Mouse (Mus musculus): ENCODE results near the gene Sgms1. TPM values are rescaled to one million over a fixed set of nuclear protein-coding genes. Genes with fewer than 3 reads are reported as not detected.

Gene Sgms1
- total RNA-seq, 1 experiment from 2014 or later = 87.0 TPM

DNA sequence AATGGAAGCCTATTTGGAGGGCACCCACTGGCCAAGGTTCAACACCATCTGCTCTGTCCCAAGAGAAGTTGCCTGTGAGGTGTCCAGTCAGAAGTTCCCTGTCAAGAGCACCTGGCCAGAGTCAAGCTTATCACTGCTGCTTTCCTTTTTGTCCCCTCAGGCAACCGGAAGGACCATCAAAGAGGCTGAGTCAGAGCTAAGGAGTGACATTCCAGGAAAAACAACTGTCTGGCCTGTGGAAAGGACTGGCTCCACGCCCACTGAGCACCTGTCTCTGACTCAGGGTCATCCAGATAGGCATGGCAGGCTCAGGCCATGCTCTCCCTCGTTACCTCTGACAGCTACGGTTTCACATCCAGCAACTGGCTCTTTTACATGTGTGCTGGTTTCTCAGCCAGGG lies 147.4 kb downstream of the Sgms1 start:
- no peak for DNase-seq

DNA sequence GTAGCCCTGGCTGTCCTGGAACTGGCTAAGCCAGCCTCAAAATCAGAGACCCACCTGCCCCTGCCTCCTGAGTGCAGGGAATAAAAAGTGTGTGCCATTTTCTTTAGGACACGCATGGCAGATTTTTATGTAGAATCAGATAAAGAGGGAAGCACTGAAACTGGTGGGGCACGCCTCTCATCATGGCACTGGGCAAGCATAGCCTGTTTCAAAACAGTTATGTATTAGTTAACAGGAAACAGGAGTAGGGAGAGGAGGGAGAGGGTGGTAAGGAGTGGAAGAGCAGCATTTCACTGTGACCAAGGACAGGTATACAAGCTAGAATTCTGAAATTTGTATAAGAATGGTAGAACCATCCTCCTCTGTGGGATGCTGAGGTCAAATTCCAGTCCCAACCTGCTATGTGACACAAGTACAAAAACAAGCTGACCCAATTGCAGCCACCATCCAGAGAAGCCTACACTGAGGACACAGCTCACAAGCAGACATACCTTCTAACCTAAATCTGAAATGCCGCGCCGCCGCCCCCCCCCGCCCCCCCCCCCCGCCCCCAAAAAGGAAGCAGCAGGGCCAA lies 149.0 kb downstream of the Sgms1 start:
- DNase-seq = no peak

DNA sequence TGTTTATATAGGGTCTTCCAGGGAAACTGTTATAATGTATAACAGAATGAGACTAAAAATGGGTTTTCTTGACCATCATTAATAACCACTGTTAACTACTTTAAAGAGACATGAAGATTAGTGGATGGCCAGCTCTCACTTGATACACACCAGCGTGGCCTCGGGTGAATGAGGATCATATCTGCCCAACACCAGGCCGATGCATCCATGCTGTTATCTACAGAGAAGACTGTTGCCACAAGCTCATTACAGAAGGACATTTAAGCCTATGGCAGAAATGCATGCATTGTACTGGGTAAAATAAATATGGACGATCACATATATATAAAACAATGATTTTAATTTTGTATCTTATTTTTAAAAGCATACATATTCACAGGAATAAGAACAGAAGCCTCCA lies 149.6 kb downstream of the Sgms1 start:
- no peak for DNase-seq

DNA sequence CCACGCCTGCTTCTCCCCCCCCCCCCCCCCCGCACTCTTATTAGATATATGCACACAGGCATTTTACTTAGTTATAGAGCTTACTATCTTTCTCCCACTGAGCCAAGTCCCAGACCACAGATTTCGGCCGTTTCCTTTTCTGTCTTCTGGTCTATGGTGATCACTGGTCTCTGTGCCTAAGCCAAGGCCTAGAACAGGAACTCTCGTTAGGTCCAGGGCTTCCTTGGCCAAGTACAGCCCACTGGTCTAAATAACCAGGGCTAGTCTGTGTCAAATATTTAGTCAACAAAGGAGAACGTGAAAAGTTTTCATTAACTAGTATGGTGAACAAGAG lies 150.1 kb downstream of the Sgms1 start:
- DNase-seq = no peak

DNA sequence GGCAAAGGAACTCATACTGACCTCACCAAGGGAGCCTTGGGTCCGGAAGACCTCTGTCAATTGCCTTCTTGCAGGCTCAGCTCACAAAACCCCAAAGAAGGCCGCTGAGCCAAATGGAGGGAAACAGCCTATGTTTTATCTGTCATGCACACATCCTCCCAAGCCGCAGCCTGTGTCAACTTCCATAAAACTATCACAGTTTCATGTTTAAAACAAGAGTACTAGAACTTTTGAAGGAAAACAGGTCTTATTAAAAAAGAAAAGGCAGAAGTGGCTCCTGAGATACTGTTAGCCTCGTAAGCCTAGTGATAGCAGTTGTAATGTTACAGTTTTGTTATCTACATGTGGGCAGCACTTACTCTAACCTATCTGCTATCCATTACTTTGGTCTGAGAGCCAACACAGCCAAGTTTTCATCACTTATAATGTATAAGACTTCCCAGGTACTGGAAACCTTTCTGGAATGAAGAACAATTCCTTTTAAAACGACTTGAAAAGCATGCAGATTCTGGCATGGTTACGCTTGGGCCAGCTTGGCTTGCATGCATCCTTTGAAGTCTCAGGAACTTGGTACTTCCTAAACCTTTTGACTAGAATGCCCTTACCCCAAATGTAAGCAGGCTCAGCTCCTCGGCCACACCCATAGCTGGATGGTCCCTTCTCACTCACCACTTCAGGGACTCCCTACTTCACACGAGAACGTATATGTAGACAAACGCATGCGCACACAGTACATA lies 150.6 kb downstream of the Sgms1 start:
- no peak for DNase-seq

DNA sequence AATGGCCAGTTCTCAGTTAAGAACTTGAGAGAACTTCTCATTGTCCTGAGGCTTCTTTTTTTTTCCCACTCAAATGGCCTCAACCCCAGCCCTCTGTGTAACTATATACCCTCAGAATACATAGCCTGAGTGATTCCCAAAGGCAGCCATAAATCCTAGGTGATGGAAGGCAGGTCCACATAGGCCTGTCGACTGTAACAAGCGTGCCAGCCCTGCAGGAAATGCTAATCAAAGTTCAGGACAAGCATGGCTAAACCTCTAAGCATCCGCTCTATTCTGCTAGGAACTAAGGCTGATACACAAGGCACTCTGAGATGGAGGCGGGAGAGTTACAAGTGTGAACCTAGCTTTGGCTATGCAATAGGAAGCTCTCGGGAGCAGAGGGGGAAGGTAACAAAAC lies 151.8 kb downstream of the Sgms1 start:
- no peak for DNase-seq

DNA sequence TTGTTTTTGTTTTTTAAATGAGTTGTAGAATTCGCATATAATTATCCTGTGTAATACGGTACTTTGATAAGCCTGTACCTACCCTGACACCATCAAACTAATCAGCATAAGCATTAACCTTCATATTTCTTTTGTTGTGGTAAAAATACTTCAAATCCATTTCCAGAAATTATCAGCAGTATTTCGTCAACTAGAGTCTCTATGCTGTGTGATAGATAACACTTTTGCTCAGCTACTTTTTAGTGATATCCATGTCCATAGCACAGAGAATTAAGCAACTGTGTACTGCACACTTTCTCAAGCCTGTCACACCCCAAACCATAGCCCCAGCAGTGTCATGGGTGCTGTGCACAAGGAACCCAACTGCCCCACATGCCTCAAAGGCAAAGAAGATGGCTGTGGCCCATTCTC lies 152.3 kb downstream of the Sgms1 start:
- DNase-seq = no peak

DNA sequence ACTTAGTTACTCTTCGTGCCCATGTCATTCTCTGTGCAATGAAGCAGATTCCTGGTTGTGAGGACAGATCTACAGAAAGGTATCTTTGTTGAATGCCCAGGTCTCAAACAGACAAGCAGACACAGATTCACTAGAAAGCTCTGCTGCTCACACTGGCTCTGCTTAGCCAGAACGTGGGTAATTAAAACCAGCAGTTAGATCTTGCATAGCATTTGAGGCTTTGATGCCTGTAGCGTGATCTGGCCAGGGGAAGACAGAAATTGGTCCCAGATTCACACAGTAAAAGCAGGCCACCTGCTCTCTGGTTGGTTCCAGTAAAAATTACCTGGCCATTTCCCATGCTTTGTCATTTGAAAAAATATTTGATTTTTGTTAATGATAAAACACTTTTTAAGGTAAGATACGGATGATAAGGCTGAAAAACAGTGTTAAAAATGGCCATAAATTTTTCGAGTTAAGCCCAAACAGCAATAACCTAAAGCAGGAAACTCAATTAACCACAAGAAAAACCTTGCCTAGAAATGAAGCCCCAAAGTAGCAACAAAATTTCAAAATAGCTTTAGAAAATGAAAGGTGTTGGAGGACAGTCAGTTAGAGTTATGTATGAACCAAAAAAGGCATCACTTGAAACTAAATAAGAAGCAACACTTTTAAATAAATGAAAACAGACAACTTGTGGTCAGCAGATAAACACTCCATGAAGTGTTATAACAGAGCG lies 154.6 kb downstream of the Sgms1 start:
- DNase-seq = no peak

DNA sequence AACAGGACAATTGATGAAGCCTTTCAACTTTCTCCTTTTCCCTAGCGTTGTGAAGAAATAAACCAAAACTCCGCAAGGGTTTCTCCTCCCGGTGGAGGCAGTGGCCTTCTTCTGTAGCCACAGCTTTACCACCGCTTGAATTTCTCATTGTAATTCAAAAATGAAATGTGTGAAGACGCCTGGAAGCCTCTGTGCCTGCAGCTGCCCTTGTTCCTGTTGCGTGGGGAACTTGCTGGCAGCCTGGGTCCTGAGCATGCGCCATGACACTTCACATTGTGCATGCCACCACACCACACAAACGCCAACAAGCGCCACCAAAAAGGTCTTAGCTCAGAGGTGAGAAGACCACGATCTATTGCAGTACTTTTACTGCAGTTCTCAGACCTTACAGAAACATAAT lies 158.2 kb downstream of the Sgms1 start:
- DNase-seq = no peak

DNA sequence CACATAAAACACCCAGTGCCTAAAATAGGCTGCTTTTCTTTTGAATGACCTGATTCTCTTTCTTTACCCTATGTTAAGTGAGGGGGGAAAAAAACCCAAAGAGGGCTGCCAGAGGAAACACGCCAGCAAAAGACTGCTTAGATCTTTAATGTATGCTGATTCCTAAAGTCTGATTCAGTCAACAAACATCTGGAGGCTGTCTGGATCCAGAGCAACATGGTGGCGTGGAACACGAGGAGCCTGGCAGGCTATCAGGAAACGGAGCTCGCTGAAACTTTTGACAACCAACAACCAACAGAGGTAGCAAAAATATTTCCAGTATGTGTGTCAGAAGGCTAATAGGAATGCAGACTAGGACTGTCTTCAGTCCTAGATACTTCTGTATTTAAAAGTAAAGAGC lies 158.7 kb downstream of the Sgms1 start:
- no peak for DNase-seq

DNA sequence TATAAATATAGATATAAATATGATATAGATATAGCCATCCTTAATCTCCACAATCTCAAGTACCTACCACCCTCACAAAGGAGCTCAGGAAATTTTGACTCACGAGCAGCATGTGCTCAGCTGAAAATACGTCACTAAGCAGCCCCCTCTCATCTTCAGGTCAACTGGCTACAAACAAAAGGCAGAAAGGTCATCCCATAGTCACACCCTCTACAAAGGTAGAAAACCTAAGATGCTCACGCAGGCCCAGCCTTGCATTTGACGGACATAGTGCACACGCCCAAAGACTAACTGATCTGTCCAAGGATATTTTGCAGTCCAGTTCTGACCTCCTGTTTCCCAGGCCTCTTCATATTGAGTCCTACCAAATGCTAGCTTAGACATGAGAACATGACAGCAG lies 159.2 kb downstream of the Sgms1 start:
- no peak for DNase-seq

DNA sequence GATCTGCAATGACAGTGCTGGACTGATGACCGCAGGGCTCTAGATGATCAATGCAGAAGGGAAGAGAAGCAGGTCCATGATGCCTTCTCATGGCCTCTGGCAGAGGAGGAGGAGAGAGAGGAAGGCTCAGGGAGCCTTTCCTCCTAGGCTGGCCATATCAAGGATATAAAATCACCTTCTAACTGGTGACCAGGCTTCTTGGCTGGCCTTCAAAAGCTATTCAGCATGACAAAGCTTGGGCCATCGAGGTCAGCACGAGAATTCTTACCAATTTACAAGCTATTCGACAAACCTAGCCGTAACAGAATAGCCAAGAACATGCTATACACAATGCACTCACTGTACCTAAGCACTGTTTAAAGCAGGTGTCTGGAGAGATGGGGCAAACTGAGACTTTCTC lies 159.7 kb downstream of the Sgms1 start:
- DNase-seq = peak; percentile 44

DNA sequence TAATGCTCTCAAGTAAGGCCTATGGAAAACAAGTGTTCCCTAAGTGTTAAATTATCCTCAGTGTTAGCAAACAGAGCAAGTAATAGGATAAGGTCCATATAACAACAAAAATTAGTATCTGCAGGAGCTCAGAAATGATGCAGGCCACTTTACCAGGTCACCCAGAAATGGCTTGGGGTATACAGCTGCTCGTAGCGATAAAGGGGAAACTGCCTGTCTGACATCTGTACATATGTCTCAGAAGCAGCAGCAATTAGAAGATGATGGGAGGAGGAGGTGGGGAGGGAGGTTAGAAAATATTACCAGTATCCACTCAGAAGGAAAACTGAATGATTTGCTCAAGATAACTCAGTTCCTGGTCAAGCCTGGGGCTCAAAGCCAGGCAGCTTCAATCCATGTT lies 162.3 kb downstream of the Sgms1 start:
- DNase-seq = no peak

DNA sequence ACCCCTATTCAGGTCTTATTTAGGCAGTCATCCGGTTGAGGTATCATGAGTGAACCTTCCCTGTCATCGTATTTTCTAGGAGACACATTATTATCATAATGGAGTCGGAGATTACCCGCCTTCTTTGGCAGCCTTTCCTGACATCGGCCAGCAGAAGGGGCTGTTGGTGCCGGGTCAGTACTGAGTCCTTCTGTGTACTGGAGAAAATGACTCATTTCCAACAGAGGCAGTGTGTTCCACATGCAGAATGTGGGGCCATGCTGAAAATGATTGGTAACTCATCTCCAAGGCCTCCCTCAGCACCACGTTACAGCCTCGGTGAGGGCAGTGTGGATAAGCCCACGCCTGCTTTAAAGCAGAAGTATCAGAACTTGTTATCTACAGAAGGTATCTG lies 164.4 kb downstream of the Sgms1 start:
- peak; percentile 46 for DNase-seq

DNA sequence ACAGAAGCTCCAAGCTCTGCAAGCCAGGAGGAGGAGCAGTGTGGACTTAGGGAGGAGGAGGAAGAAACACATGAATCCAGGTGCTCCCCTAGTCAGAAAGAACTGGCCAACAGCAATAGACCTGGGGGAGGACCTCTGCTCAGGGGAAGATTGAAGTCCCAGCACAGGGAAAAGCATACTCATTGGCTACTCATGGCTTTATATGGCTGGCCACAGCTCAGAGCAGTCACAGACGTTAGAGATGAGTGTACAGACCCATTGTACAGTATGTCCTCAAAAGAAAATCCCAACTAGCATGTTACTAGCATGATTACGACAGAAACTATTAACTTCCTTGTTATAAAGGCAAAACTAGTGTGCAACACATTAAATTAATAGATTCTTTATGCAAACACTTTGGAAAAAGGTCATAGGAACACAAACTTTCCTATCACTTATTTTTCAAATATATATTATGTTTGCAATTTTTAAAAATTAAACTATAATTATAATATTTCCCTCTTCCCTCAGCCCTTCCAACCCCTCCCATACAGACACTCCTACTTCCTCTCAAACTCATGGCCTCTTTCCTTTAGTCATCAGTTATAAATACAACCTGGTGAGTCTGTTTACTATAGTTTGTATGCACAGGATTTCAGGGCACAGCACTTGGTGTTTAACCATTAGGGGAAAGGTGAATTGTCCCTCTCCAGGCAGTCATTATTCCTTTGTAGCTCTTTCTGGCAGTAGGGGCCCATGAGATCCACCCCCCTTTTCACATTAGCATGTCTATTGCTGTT lies 165.0 kb downstream of the Sgms1 start:
- DNase-seq = no peak

DNA sequence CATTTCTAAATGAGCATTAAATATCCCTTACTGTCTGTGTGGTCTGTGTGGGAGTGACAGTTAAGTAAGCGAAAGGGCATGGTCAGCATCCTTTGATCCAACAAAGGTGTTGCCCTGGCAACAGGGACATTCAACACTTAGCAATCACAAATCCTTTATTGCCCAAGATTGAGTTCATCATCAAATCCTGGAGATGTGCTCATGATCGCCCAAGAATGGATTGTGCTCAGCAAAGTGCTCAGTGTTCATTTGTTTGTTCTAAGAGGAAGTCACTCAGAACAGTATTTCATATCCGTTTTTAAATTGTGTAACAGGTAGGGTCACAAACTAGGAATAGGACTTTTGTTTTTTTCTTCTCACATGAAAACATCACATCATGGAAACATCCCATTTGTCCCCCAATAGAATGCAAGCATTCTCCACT lies 165.8 kb downstream of the Sgms1 start:
- DNase-seq = no peak

DNA sequence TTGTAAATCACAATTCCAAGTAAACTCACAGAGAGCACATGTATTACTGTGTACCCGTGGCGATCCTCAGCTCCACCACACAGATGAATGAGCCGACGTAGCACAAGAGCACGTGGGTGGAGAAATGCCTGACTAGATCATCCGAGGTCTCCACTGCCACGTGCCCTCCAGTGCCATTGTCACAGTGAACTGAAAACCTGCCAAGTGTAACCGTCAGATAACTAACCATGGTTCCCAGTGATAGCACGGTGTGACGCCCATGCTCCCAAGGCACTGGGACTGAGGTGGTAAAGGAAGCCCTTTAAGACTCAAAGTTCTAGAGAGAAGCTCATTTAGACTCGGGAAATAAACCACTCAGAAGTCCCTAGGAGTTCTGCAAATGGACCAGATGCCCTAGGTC lies 167.4 kb downstream of the Sgms1 start:
- DNase-seq = no peak

DNA sequence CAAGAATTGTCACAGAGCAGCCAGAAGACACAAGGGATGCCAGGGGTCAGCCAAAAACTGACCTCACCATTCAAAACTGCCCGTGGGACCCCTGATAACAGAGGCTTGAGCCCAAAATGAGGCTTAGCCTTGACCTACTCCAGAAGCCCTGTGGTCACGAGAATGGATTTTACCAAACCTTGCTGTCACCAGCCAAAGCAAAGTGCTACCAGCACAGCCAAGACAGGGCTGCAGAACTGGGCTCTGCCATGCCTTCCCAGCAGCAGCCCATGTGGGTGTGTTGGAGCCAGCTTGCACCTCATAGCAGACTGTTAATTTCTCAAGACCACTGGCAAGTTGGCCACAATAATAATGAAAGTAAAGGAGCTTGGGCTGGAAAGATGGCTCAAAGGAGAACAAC lies 168.5 kb downstream of the Sgms1 start:
- no peak for DNase-seq

DNA sequence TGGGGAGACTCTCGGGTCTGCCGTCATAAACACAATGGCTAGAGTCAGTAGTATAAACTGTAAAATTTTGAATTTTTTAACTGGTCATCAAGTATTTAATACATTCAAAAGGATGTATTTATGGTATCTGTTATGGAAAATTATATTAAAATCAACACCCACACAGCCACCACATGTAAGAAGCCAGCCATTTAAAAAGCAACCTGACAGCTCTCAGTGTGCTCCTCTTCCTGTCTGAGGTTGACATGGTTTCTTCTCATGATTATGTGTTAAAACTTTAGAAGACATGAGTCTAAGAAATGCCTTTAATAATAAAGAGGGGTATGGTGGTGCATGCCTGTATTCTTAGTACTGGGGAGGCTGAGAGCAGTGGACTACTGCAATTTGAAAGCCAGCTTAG lies 172.8 kb downstream of the Sgms1 start:
- no peak for DNase-seq

DNA sequence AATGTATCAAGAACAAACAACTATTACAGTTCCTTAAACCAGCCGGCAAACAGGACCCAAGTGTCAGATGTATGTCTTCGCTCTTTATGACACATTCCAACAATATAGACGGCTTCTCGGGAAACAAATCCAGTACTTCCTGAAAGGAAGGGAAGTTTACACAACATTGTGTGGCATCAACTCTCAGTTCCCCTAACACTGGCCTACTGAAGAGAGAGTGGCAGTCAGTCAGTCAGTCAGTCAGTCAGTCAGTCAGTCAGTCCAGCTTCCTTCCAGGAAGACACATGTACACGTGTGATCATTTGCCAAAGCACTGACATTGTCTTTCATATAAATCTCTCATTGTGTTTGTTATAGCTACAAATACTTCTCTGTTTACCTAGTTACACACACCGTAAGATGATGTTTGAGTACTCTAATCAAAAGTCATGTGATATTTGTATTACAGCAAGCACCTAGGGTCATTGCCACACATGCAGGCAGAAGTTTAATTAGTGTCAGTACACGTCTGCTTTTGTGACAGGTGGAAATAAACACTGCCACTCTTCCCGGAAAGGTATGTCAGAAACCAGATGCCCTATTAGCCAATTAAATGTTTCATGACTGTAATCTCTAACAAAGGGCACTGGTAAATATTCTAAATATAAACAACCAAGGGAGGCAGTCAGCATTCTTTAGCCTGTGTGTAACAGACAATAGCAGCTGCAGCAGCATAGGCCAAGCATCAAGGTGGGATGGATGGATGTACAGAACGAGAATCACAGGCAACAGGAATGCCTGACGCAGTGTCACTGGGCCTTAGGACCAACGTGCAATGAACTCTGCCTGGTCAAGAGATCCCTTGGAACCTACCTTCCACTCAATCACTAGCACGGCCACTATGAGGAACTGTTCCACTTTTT lies 174.4 kb downstream of the Sgms1 start:
- no peak for DNase-seq

DNA sequence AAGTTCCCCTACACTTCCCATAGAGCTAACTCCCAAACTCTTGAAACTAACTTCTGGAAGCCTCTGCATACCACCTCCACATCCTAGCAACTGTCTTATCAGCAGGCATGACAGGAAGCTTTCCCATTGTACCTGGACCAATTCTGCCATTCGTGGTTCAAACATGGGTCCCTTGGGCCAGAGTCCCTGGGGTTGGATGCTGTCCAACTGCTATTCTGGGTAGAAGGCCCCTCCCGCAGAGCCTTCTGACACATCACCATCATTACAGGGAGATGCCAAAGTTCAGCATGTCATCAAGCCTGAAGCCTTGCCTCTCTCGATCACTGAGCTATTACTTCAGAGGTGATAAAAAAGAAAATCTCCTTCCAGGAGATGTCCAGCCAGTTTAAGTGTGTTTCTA lies 175.9 kb downstream of the Sgms1 start:
- DNase-seq = no peak

DNA sequence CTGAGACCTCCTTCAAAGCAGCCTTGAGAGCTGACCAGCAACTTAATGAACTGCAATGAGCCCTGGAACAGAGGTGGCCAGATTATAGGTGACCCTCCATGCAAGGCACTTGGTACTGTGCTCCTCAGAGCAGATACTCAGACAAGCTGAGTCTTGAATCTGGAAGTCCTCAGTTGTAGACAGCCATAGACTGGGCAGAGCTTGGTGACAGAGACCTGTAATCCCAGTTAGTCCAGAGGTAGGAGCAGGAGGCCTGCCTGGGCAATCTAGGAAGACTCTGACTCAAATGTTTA lies 178.3 kb downstream of the Sgms1 start:
- DNase-seq = no peak

Data from adrenal gland, postnatal 25 days (tissue).